Mouse (Mus musculus): ENCODE data around the gene Agbl4.

DNA sequence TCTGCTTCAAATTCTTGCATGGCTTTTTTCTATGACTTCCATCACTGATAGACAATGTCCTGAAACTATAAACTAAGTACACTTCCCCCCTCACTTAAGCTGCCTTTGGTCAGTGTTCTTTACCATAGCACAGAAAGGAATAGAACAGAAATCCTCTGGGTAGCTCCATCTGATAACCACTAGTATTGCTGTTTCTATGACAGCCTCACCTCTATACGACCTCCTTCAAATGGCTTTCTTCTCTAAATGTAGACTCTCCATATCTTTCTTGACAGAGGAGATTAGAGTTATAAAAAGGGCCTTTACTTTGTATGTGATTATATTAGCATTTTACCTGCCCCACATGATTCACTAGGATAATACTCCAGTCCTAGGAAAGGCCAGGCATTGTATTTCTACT, 413.5 kb downstream of the Agbl4 start:
- no peak for TF ChIP-seq POLR2A (IDR thresholded peaks at IDR 0.05; ENCODE audit: borderline replicate concordance, extremely low read depth, insufficient read depth, insufficient read length, poor library complexity, severe bottlenecking)
- TF ChIP-seq CTCF (IDR thresholded peaks at IDR 0.05; ENCODE audit: borderline replicate concordance, extremely low read depth, insufficient read depth, insufficient read length): no peak
